Mouse (Mus musculus) midbrain, embryonic 14.5 days (tissue): ENCODE data around the gene Gmpr. TPM values are rescaled to one million over a fixed set of nuclear protein-coding genes. Genes with fewer than 3 reads are reported as not detected.
A peak's percentile ranks its signal among the peaks of the same experiment; 100 is the strongest.

ENCODE experiments used
- ATAC-seq: fragments of 200-750 bp; cut with Nextera tagmentation; 2 replicates; pipeline ENCODE4 v1.8.0; 2017; ENCODE audit warnings: moderate number of reproducible peaks, moderate library complexity; ENCODE audit not compliant: low FRiP score, low TSS enrichment
- DNase-seq: peaks from one replicate; pipeline ENCODE4 v3.0.0-alpha.2; 2015
- H3K27ac ChIP-seq: fragments of 300-500 bp; sonication (generic); replicated peaks from 2 replicates; pipeline ENCODE4 v1.5.1; 2014; ENCODE audit warnings: mild to moderate bottlenecking, low read depth, low read length, moderate library complexity
- H3K27me3 ChIP-seq: fragments of 300-500 bp; sonication (generic); 2 replicates; pipeline ENCODE4 v1.6.1; 2014; ENCODE audit warnings: low read length, control low read depth, mixed read lengths; ENCODE audit not compliant: control insufficient read depth, insufficient read depth
- H3K36me3 ChIP-seq: fragments of 300-500 bp; sonication (generic); 2 replicates; pipeline ENCODE4 v1.6.1; 2014; ENCODE audit warnings: low read length, control low read depth; ENCODE audit not compliant: control insufficient read depth, insufficient read depth
- H3K4me1 ChIP-seq: fragments of 300-500 bp; sonication (generic); 2 replicates; pipeline ENCODE4 v1.6.1; 2014; ENCODE audit warnings: mild to moderate bottlenecking, antibody characterized with exemption, low read length, control low read depth; ENCODE audit not compliant: control insufficient read depth, insufficient read depth
- H3K4me2 ChIP-seq: fragments of 300-500 bp; sonication (generic); 2 replicates; pipeline ENCODE4 v1.6.1; 2014; ENCODE audit warnings: mild to moderate bottlenecking, low read length, moderate library complexity
- H3K4me3 ChIP-seq: fragments of 300-500 bp; sonication (generic); replicated peaks from 2 replicates; pipeline ENCODE4 v1.5.1; 2014; ENCODE audit warnings: low read depth, low read length
- H3K9ac ChIP-seq: fragments of 300-500 bp; sonication (generic); replicated peaks from 2 replicates; pipeline ENCODE4 v1.6.1; 2014; ENCODE audit warnings: mild to moderate bottlenecking, low read length, moderate library complexity
- H3K9me3 ChIP-seq: fragments of 300-500 bp; sonication (generic); 2 replicates; pipeline ENCODE4 v1.6.1; 2016; ENCODE audit warnings: low read length, control low read depth, mixed read lengths; ENCODE audit not compliant: control insufficient read depth
- WGBS: fragments of 180-500 bp; shearing (Covaris S2); extraction: QIAGEN DNeasy Blood & Tissue Kit; methylation state at CpG from one replicate; pipeline ENCODE4 v1.1.7; 2014; 5-methylcytosine and 5-hydroxymethylcytosine counted together
- polyA plus RNA-seq: library from polyadenylated mRNA; unstranded; fragments of >200 nt; fragmentation: Nextera tagmentation; extraction: Ambion mirVana; gene quantifications from 2 replicates; pipeline ENCODE4 v1.2.1, GENCODE M21; 2014

Gene Gmpr
- polyA plus RNA-seq, 1 experiment from 2014 or later = 26.1 TPM

DNA sequence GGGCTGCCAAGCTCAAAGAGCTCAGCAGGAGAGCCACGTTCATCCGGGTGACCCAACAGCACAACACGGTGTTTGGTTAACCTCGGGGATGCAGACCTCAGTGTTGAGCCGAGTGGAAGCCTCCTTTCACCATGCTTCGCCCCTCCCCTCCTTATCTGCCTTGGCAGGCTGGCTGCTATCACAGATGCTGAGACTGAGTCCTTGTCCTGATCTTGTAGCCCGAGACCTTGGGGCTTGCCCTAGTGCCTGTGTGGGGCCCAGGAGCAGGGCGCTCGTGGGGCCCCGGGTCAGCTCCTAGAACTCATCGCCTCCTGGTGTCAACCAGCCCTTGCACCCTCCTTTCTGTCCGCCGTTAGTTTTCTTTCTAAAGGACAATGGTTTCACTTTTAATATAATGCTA is 38.7 kb downstream of the Gmpr start:
- Histone ChIP-seq H3K9me3 (no peaks in the 10 kb centered on the region), H3K27ac (no peak overlapping the region), H3K4me2 (no peak overlapping the region), H3K4me1 (no peaks in the 10 kb centered on the region), H3K4me3 (no peak overlapping the region), H3K27me3 (no peaks in the 10 kb centered on the region), H3K9ac (no peak overlapping the region), H3K36me3 (0 out of 2 replicates have a peak, but pooled peaks cover 6% of the 10 kb centered on the region)
- WGBS = 89% methylated on average over 13 of the region's 13 CpGs
- no peak for DNase-seq
- ATAC-seq = no peak

DNA sequence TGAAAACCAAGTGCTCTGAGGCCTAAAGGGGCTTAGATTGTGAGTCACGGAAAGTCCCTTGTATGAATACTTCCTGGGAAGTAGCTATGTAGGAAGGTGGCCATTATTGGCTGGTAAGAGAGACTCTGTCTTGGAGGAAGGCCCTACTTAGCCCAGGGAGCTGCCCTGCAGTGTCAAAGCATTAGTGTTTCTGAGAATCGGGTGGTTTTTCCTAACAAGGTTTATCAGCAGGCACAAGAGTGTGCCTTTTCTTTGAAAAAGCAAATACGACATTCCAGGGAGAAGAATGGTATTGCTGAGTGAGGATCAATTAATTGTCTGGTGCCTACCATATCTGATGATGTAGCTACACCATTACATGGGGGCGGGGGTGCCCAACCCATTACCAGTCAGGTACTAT is 39.7 kb downstream of the Gmpr start:
- H3K36me3 ChIP-seq = 0 out of 2 replicates have a peak, but pooled peaks cover 6% of the 10 kb centered on the region
- H3K4me1 ChIP-seq = peaks cover 2% of the 10 kb centered on the region; the same call in 1 of the 2 replicates
- no peak overlapping the region for H3K27ac ChIP-seq
- H3K9me3 ChIP-seq = no peaks in the 10 kb centered on the region
- H3K27me3 ChIP-seq = no peaks in the 10 kb centered on the region
- DNase-seq (no peak), ATAC-seq (no peak)
- no peak overlapping the region for H3K9ac ChIP-seq
- H3K4me2 ChIP-seq = no peak overlapping the region
- WGBS = 88% methylated on average over 4 of the region's 4 CpGs
- no peak overlapping the region for H3K4me3 ChIP-seq

DNA sequence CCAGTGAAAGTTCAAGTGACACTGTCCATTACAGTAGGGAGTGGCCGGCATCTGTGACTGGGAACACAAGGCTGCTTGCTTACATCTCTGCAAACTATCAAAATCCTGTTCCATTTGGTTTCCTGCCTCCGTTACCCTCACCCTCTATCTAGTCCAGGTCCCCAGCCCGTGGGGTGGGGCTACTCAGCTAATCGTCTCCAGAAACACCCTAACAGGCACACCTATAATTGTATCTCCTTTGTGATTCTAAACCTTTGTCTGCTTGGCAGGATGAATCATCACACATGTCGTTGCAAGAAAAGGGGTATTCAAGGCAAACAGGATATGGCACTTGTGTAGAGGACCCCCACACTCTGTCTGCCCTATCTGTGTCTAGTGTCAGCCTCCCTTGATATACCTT is 40.3 kb downstream of the Gmpr start:
- H3K27ac ChIP-seq = no peak overlapping the region
- 88% methylated on average over 5 of the region's 5 CpGs for WGBS
- H3K9me3 ChIP-seq = no peaks in the 10 kb centered on the region
- H3K4me2 ChIP-seq = no peak overlapping the region
- no peak overlapping the region for H3K4me3 ChIP-seq
- no peak for DNase-seq
- ATAC-seq = no peak
- 0 out of 2 replicates have a peak, but pooled peaks cover 6% of the 10 kb centered on the region for H3K36me3 ChIP-seq
- no peak overlapping the region for H3K9ac ChIP-seq
- peaks cover 5% of the 10 kb centered on the region; the same call in 1 of the 2 replicates for H3K4me1 ChIP-seq
- H3K27me3 ChIP-seq = no peaks in the 10 kb centered on the region

GRCm38 (mm10) chr13:45553674-45554073 is 46.4 kb downstream of the Gmpr start:
- peak; percentile 39 for DNase-seq
- Histone ChIP-seq H3K9me3 (no peaks in the 10 kb centered on the region), H3K4me3 (no peak overlapping the region), H3K4me1 (peaks cover 5% of the 10 kb centered on the region; the same call in 1 of the 2 replicates), H3K4me2 (no peak overlapping the region), H3K27ac (no peak overlapping the region), H3K36me3 (0 out of 2 replicates have a peak, but pooled peaks cover 4% of the 10 kb centered on the region), H3K9ac (no peak overlapping the region), H3K27me3 (no peaks in the 10 kb centered on the region)
- no peak for ATAC-seq
- WGBS = 57% methylated on average over 7 of the region's 7 CpGs

DNA sequence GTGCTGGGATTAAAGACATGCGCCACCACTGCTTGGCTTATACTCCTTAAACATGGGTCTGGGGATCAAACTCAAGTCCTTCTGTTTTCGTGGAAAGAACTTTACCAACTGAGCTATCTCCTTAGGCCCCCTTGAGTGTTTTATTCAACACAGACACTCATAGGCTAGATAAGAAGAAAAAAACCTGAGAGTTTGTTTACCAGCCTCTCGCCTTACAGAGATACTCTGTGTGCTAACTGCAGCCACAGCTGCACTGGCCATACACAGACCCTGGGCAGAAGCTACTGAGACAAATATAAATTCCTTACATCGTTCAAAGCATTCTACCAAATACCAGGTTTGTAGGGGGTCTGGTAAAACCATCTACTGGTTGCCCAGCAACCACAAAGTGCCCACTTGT is 51.1 kb downstream of the Gmpr start:
- DNase-seq (no peak), ATAC-seq (no peak)
- Histone ChIP-seq H3K4me1 (no peaks in the 10 kb centered on the region; the same call in 1 of the 2 replicates), H3K4me2 (no peak overlapping the region), H3K9me3 (no peaks in the 10 kb centered on the region), H3K27me3 (no peaks in the 10 kb centered on the region), H3K4me3 (no peak overlapping the region), H3K9ac (no peak overlapping the region), H3K27ac (no peak overlapping the region), H3K36me3 (0 out of 2 replicates have a peak, but pooled peaks cover 4% of the 10 kb centered on the region)
- WGBS = 64% methylated on average over 4 of the region's 4 CpGs

GRCm38 (mm10) chr13:45559258-45559657 is 52.0 kb downstream of the Gmpr start:
- H3K9ac ChIP-seq = no peak overlapping the region
- no peaks in the 10 kb centered on the region for H3K9me3 ChIP-seq
- no peaks in the 10 kb centered on the region for H3K27me3 ChIP-seq
- no peak overlapping the region for H3K27ac ChIP-seq
- 0 out of 2 replicates have a peak, but pooled peaks cover 4% of the 10 kb centered on the region for H3K36me3 ChIP-seq
- 90% methylated on average over 3 of the region's 3 CpGs for WGBS
- H3K4me2 ChIP-seq = no peak overlapping the region
- ATAC-seq (no peak), DNase-seq (no peak)
- H3K4me3 ChIP-seq = no peak overlapping the region
- no peaks in the 10 kb centered on the region; the same call in 1 of the 2 replicates for H3K4me1 ChIP-seq

- 0 out of 2 replicates have a peak, but pooled peaks cover 4% of the 10 kb centered on the region for H3K36me3 ChIP-seq
- WGBS = 80% methylated on average over 7 of the region's 7 CpGs
- H3K27ac ChIP-seq = no peak overlapping the region
- H3K4me2 ChIP-seq = no peak overlapping the region
- no peaks in the 10 kb centered on the region; the same call in 1 of the 2 replicates for H3K4me1 ChIP-seq
- H3K9ac ChIP-seq = no peak overlapping the region
- H3K9me3 ChIP-seq = no peaks in the 10 kb centered on the region
- DNase-seq = peak; percentile 68
- ATAC-seq = no peak
- H3K27me3 ChIP-seq = no peaks in the 10 kb centered on the region
- H3K4me3 ChIP-seq = no peak overlapping the region
Observed at GRCm38 (mm10) chr13:45560543-45560942, 53.3 kb downstream of the Gmpr start.

DNA sequence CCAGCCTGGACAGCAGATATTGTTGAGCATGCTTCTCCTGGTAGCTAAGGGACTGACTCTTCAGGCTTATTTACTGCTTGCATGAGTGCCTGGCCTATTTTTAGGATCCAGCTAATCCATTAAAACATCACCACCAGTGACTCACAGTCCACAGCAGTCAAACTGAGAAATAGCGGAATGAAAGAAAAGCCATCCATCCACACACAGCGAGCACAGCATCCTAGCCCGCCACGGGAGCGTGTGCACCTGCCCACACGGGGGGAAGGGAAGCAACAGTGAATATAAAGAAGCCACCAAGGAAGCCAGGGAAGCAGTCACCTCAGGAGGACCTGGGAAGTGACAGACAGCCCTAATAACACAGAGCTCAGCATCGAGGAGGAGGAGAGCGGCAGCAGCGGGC is 54.8 kb downstream of the Gmpr start:
- Histone ChIP-seq H3K27me3 (no peaks in the 10 kb centered on the region), H3K36me3 (peaks cover 9% of the 10 kb centered on the region), H3K9me3 (no peaks in the 10 kb centered on the region), H3K9ac (no peak overlapping the region), H3K27ac (no peak overlapping the region), H3K4me3 (no peak overlapping the region), H3K4me2 (no peak overlapping the region), H3K4me1 (no peaks in the 10 kb centered on the region; the same call in 1 of the 2 replicates)
- 76% methylated on average over 9 of the region's 9 CpGs for WGBS
- ATAC-seq (no peak), DNase-seq (no peak)

GRCm38 (mm10) chr13:45564946-45565345 is 57.7 kb downstream of the Gmpr start:
- WGBS = 75% methylated on average over 4 of the region's 4 CpGs
- Histone ChIP-seq H3K36me3 (peaks cover 11% of the 10 kb centered on the region), H3K27me3 (no peaks in the 10 kb centered on the region), H3K4me1 (no peaks in the 10 kb centered on the region), H3K27ac (no peak overlapping the region), H3K4me3 (no peak overlapping the region), H3K9me3 (no peaks in the 10 kb centered on the region), H3K9ac (no peak overlapping the region), H3K4me2 (no peak overlapping the region)
- DNase-seq (no peak), ATAC-seq (no peak)
